Mouse (Mus musculus) neutrophil, adult 5-6 weeks (primary cell): ENCODE results near the gene Gm10277. TPM values are rescaled to one million over a fixed set of nuclear protein-coding genes. Genes with fewer than 3 reads are reported as not detected.

Experiments
- ATAC-seq: fragments of 151-379, 151-347 bp; 2 replicates; pipeline ENCODE4 v1.8.0; 2017; ENCODE audit warnings: mild to moderate bottlenecking, moderate TSS enrichment; ENCODE audit not compliant: insufficient number of reproducible peaks, poor library complexity, low FRiP score, severe bottlenecking; ENCODE audit errors: extremely low read depth
- total RNA-seq: library from RNA; stranded (forward); fragments of 200-1000 nt; gene quantifications from 2 replicates; pipeline ENCODE4 v1.2.3, GENCODE M21; 2017

Gene Gm10277
- total RNA-seq, result not detected in 2 replicates

GRCm38 (mm10) chr11:77787707-77788106 lies at the start of gene Gm10277:
TSS of gene Gm10277 (minus strand) at chr11:77787747.
- ATAC-seq, result no peak

GRCm38 (mm10) chr11:77836751-77837150 lies 49.2 kb upstream of the Gm10277 start:
- no peak for ATAC-seq

GRCm38 (mm10) chr11:77836290-77836689 lies 48.7 kb upstream of the Gm10277 start:
- ATAC-seq, result no peak

DNA sequence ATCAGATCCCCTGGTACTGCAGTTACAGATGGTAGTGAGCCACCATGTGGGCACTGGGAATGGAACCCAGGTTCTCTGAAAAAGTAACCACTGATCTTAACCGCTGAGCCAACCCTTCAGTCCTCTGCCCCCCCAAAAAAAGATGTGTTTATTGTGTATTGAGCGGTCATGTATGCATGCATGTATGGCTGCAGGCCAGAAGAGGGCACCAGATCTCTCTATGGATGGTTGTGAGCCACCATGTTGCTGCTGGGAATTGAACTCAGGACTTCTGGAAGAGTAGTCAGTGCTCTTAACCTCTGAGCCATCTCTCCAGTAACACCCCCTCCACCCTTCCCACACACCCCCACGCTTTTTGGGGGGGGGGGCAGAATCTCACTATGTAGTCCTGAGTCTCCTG lies 47.6 kb upstream of the Gm10277 start:
- ATAC-seq, result no peak

DNA sequence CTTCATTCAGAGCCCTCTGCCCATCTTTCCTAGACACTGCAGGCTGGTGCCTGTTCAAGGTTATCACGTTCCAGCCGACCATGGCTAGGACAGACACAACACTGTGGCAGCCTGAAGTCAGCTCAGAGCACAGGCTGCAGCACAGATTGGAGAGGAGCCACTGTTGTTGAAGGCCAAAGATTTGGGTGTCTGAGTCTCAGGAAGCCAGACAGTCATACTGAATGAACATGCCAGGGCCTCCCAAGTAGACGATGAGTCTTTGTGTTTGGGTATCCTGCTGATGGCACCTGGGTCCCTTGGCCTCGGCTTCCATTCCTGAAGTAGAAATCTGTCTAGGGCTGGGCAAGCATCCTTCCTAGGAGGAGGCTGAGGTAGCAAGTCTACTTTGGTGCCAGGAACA lies 45.0 kb upstream of the Gm10277 start:
- no peak for ATAC-seq

DNA sequence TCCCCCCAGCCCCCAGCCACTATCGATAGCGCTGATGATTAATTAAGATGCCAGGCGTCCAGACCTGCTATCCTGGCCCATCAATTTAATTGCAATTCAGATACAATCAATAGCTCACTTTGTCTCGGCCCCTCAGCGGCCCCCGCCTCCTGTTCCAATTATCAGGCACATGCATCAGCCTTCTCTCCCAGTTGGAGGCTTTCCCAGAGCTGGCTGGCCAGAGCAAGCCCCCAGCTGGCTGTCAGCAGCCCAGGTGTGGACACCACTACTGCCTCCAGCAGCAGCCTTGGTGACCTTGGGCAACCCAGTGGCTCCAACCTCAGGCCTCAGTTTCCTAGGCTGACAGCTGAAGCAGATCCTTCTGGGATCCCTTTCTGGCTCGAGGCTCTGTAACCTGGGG lies 43.3 kb upstream of the Gm10277 start:
- no peak for ATAC-seq

GRCm38 (mm10) chr11:77829043-77829841 lies 41.7 kb upstream of the Gm10277 start:
- ATAC-seq, result no peak

GRCm38 (mm10) chr11:77828163-77828562 lies 40.6 kb upstream of the Gm10277 start:
- ATAC-seq, result no peak

GRCm38 (mm10) chr11:77827241-77827995 lies 39.9 kb upstream of the Gm10277 start:
- peak; percentile 53; the same call in 1 of the 2 replicates for ATAC-seq

DNA sequence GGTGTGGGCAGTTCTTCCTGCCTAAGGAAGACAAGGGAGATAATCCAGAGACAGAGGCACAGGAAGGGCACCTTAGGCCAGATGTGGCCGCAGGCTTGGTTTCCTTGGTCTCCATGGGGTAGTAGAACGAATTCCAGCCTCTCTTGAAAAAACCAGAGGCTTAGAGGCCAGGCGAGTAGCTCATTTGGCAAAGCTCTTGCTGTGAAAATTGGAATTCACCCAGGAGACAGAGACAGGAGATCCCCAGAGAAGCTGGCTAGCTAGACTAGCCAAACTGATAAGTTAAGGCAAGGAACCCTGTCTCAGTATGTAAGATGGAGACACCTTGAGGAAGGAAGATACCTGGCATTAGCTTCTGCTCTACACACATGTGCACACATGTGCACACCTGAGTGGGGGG lies 38.8 kb upstream of the Gm10277 start:
- no peak for ATAC-seq

DNA sequence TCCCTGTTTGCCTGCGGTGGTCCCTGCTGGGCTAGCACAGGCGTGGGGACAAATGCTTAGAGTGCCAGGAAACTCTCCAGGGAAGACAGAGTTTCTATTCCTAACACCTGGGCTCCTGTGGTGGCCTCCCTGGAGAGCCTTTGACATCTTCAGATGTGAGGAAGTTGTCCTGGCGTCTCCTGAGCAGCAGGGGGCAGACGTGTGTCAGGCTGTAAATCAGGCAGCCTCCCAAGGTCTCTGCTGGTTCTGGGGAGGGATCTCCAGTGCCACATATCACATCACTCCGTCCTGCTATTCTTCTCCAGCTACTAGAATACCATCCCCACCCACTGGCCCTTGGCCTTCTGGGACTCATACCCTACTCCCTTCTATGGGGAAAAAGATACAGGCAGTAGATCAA lies 38.3 kb upstream of the Gm10277 start:
- 0 out of 2 replicates have a peak, but pooled peaks have one; percentile 22 for ATAC-seq

- peak; percentile 16; the same call in 1 of the 2 replicates for ATAC-seq
Observed at GRCm38 (mm10) chr11:77822781-77823180, 35.2 kb upstream of the Gm10277 start.

GRCm38 (mm10) chr11:77821648-77822047 lies 34.1 kb upstream of the Gm10277 start:
- ATAC-seq, result no peak

DNA sequence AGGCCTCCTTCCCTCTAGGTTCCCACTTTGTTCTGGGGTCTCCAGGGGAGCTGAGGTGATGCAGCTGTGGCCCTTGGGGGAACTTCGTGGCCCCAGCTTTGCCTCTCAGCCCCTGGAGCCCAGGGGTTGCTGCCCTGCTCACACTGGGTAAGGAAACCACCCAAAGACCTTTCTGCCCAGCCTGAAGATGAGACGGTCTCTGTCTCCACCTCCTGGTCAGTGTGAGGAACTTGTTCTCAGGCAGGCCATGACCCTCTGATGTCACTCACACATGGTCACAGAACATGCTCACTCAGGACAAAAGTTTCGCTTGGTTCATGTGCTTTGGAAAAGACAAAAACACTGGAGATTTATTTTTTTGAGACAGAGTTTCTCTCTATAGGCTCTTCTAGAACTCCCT lies 28.5 kb upstream of the Gm10277 start:
- peak; percentile 81 for ATAC-seq

DNA sequence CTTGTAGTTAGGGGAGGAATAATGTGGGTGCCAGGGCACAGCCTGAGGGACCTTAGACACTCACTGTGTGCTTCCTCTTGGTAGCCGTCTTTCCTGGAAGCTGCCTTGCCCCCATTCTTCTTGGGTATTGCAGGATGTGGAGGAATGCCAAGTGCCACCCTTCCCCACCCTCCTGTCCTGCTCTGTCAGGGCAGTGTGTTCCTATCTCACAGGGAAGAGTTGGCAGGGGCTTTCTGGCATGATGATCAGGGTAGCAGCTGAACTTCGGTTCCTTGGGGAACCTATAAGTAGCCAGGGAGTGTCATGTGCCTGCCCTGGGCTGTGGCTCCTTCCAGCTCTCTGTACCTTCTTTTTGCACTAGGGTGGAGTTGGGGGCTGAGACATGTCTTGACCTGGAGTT lies 26.4 kb upstream of the Gm10277 start:
- no peak for ATAC-seq

DNA sequence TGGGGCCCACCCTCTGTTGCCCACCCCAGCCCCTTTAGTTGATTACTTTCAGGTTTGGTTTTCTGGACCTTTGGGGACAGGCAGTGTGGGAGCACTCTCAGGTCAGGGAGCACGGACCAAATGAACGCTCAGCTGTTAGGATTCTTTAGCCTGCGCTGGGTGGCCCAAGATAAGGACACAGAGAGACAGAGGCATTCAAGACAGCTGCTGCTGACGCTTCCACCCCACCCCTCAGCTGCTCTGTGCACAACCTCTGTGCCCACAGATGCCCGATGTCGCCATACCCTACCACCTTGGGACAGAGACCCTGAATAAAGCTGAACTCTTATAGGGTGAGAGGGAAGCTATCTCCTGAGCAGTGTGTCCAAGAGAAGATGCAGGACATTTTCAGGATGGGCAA lies 22.5 kb upstream of the Gm10277 start:
- ATAC-seq, result no peak

DNA sequence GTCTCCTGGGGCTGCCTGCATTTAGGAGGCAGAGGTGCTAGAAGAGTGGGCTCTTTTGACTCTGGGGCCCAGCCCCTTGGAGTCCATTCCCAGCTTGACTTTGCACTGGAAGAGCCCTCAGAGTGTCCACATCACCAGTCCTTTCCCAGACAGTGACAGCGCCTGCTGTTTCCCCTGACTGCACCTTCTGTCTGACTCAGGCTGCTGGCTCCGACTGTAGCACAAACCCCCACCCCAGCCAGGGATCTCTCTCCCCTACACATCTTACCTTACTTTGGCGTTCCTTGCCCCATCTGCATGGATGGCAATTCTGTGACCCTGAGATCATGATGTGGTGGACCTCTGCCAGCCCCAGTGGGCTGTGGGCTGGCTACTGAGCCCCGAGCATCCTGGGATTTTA lies 21.7 kb upstream of the Gm10277 start:
- ATAC-seq, result no peak

DNA sequence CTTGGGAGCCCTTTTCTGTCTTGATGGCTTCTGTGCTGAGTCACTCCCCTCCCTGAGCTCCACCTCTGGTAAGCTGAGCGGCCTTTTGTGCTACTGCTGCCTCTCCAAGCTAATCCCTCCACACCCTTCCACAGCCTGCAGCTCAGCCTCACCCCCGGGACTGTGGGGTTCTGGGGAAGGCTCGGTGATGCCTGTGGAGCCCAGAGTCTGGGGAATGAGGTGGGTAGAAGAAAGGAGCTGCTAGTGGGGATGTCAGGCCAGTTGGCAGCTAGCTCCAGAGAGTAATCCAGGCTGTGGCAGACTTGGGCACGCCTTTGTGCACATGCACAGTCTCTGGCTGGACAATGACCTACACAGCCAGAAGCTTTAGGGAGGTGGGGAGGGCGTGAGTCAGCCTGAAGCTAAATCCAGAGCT lies 20.5 kb upstream of the Gm10277 start:
- no peak for ATAC-seq

DNA sequence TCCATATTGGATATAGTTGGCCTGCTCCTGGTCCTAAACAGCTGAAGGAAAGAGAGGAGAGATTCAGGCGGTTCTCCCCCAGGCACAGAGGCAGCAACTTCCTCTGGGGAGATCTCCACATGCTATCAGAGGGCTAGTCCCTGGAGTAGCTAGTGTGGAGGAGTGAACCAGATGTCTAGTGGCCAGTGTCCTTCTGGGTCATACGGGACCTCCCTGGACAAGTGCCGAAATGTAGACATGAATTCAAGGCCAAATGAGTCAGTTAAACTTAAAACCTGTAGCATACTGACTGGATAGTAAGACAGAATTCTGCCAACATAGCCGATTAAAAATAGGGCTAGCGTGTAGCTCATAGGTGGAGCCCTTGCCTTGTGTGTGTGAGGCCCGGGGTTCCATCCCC lies 19.3 kb upstream of the Gm10277 start:
- ATAC-seq, result no peak

- ATAC-seq, result no peak
Observed at GRCm38 (mm10) chr11:77806218-77806617, 18.7 kb upstream of the Gm10277 start.
